Mouse (Mus musculus): Measurements from ENCODE around the gene Slc35f5.
"Not testable (repeated sequence)": the region's sequence is repeated elsewhere in the genome, so short reads cannot be mapped to it uniquely, and the experiment has no call there.

- TF ChIP-seq CTCF (IDR thresholded peaks at IDR 0.05; ENCODE audit: low read depth, low read length); POLR2A (IDR thresholded peaks at IDR 0.05; ENCODE audit: insufficient read depth, low read length); EP300 (IDR thresholded peaks at IDR 0.05; ENCODE audit: insufficient read depth, low read depth, low read length): not testable (repeated sequence)
These were observed 27.0 kb upstream of the Slc35f5 start for GRCm38 (mm10) chr1:125533180-125533912.

Data from ES-Bruce4 (cell line).